In the genomic region with DNA sequence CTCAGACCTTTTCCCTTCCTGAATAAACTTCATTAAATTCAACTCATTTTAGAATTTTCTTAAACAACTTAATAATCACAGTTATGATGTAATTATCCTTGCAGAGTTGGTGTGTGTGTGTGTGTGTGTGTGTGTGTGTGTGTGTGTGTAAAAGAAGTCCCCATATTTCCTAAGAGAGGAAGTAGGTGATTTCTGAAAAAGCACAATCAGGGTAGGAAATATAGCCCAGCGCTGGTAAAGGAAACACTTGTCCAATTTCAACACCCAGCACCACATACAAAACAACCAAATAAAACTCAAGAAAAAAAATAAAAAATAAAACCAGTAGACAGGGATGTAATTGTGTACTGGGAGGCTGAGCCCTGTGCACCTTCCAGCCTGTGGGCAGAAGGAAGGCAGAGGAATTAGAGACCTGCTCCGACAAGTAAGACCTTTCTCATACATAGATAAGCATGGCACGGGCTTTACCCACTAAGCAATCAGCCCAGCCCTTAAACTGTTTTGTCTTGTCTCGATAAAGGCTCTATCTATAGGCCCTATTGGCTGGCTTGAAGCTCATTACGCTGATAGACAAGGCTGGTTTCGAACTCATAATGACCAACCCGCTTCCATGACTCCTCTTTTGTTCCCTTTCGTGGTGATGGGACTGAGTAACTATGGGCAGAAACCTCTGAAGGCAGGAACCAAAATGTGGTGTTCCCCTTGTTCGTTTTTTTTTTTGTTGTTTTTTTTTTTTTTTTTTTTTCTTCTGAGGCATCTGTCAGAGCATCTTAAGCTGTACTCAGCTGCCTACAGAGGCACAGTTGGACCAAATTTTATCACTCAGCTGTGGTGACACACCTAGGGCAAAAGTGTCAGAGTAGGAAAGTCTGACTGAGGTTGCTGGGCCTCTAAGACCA, we compare ENCODE assay signal across 30 mouse cellular contexts. TPM values are rescaled to one million over a fixed set of nuclear protein-coding genes. Genes with fewer than 3 reads are reported as not detected.
DNase-seq lines count a peak whose midpoint lies in the region; ATAC-seq and TF ChIP-seq lines count a peak whose summit lies in the region.
"Had no signal": no experiment of that assay in that cellular context is flagged by ENCODE, and none has a peak within 500 bp of the region (broad histone marks: within the 10 kb centered on the region; RNA-seq: fewer than 3 reads in every experiment).

No protein-coding gene starts in this region.

- TF ChIP-seq CTCF in MEL (IDR thresholded peaks at IDR 0.05 in 2 of 3, conservative IDR thresholded peaks at IDR 0.05 in 1 of 3; ENCODE audit: control insufficient read depth in 1 of 3, insufficient read depth in 1 of 3, low read depth in 2 of 3, low read length in 3 of 3, poor library complexity in 1 of 3, severe bottlenecking in 1 of 3): no peak
- TF ChIP-seq CTCF in liver, embryonic 14.5 days (IDR thresholded peaks at IDR 0.05; ENCODE audit: low read depth): no peak
- TF ChIP-seq CTCF in stomach, postnatal 0 days (IDR thresholded peaks at IDR 0.05; ENCODE audit: low read depth): no peak

- H3K9me3 ChIP-seq in MEL (replicated peaks; ENCODE audit: insufficient read depth, low read length): no peaks in the 10 kb centered on the region
- no peaks in the 10 kb centered on the region; the same call in 1 of the 2 replicates for H3K9me3 ChIP-seq in liver, embryonic 14.5 days (ENCODE audit: control insufficient read depth, low read length)
- no peaks in the 10 kb centered on the region for H3K9me3 ChIP-seq in stomach, postnatal 0 days (ENCODE audit: control insufficient read depth, low read length)
- H3K9me3 ChIP-seq: lung, embryonic 15.5 days had no signal

- WGBS in liver, embryonic 14.5 days (ENCODE audit: insufficient replicate concordance): 30% methylated on average over 9 of the region's 9 CpGs
- WGBS in stomach, postnatal 0 days: 62% methylated on average over 9 of the region's 9 CpGs

- H3K4me3 ChIP-seq in MEL (ENCODE audit: control insufficient read depth in 1 of 2, insufficient read depth in 1 of 2, low read depth in 2 of 2, low read length in 2 of 2): peak overlapping the region in 1 of 2 experiments; percentile 44; a peak in 2 of 4 replicates
- no peak overlapping the region for H3K4me3 ChIP-seq in liver, embryonic 14.5 days (ENCODE audit: insufficient read depth in 1 of 2, low read depth in 2 of 2, low read length in 2 of 2)
- no peak overlapping the region for H3K4me3 ChIP-seq in stomach, postnatal 0 days (ENCODE audit: low read depth, low read length)
- H3K4me3 ChIP-seq: embryonic facial prominence, embryonic 15.5 days; forebrain, embryonic 10.5 days; heart, adult 2 months; heart, embryonic 13.5 days; layer of hippocampus, adult 2 months; limb, embryonic 13.5 days; lung, embryonic 15.5 days; midbrain, embryonic 12.5 days had no signal

- H3K36me3 ChIP-seq in MEL (ENCODE audit: control insufficient read depth in 1 of 2, insufficient read depth in 2 of 2, low read length in 2 of 2): peaks cover 0 to 11% of the 10 kb centered on the region in 2 experiments; a peak in 2 of 4 replicates
- H3K36me3 ChIP-seq in liver, embryonic 14.5 days (replicated peaks; ENCODE audit: control insufficient read depth, insufficient read depth, low read depth): no peaks in the 10 kb centered on the region
- H3K36me3 ChIP-seq in stomach, postnatal 0 days (ENCODE audit: control insufficient read depth, insufficient read depth, low read length): no peaks in the 10 kb centered on the region
- H3K36me3 ChIP-seq: embryonic facial prominence, embryonic 15.5 days; forebrain, embryonic 10.5 days; heart, embryonic 13.5 days; limb, embryonic 13.5 days; lung, embryonic 15.5 days; midbrain, embryonic 12.5 days had no signal

- H3K79me2 ChIP-seq in MEL (ENCODE audit: control insufficient read depth, insufficient read depth, low read length, poor library complexity): no peaks in the 10 kb centered on the region

- H3K27ac ChIP-seq in MEL (ENCODE audit: control insufficient read depth, low read depth, low read length): no peak overlapping the region
- H3K27ac ChIP-seq in liver, embryonic 14.5 days: no peak overlapping the region
- peak overlapping the region; percentile 36 for H3K27ac ChIP-seq in stomach, postnatal 0 days (replicated peaks)
- H3K27ac ChIP-seq: embryonic facial prominence, embryonic 15.5 days; forebrain, embryonic 10.5 days; heart, adult 2 months; heart, embryonic 13.5 days; hindbrain, postnatal 0 days; layer of hippocampus, adult 2 months; limb, embryonic 13.5 days; lung, embryonic 15.5 days; midbrain, embryonic 12.5 days had no signal

- H3K9ac ChIP-seq in MEL (ENCODE audit: control insufficient read depth, low read depth, low read length, poor library complexity, severe bottlenecking): no peak overlapping the region
- no peak overlapping the region for H3K9ac ChIP-seq in liver, embryonic 14.5 days (replicated peaks)
- H3K9ac ChIP-seq in stomach, postnatal 0 days (ENCODE audit: low read length): no peak overlapping the region
- H3K9ac ChIP-seq: embryonic facial prominence, embryonic 15.5 days; heart, embryonic 13.5 days; limb, embryonic 13.5 days; lung, embryonic 15.5 days; midbrain, embryonic 12.5 days had no signal

- no peak for TF ChIP-seq RAD21 in MEL (IDR thresholded peaks at IDR 0.05; ENCODE audit: low read depth, low read length)

- H3K27me3 ChIP-seq in MEL (ENCODE audit: control insufficient read depth in 1 of 2, insufficient read depth in 2 of 2, low read length in 2 of 2): no peaks in the 10 kb centered on the region
- no peaks in the 10 kb centered on the region for H3K27me3 ChIP-seq in liver, embryonic 14.5 days (ENCODE audit: control insufficient read depth, insufficient read depth, low read length)
- no peaks in the 10 kb centered on the region for H3K27me3 ChIP-seq in stomach, postnatal 0 days (ENCODE audit: control insufficient read depth, insufficient read depth, low read length)
- H3K27me3 ChIP-seq: embryonic facial prominence, embryonic 15.5 days; heart, embryonic 13.5 days; limb, embryonic 13.5 days; lung, embryonic 15.5 days; midbrain, embryonic 12.5 days; Patski had no signal

- no peak for TF ChIP-seq POLR2A in MEL (IDR thresholded peaks at IDR 0.05; ENCODE audit: control insufficient read depth in 1 of 2, insufficient read depth in 1 of 2, low read depth in 1 of 2, low read length in 2 of 2, poor library complexity in 1 of 2)

- peak; percentile 54 for DNase-seq in MEL (ENCODE audit: low read depth, low spot score)
- DNase-seq in liver, embryonic 14.5 days (ENCODE audit: low read depth in 3 of 3, low spot score in 3 of 3): peak in 2 of 3 experiments; percentile 17 to 44
- DNase-seq in stomach, postnatal 0 days (ENCODE audit: low spot score): no peak
- DNase-seq in cerebellum, postnatal 25 days: no peak
- no peak for DNase-seq in lung, adult 18-20 months
- no peak for DNase-seq in lung, postnatal 36 days
- DNase-seq: adrenal gland, adult 2 months; cerebellum, adult 8-10 months; gastrocnemius, postnatal 25 days; heart, adult 2 months; heart, postnatal 14 days; kidney, postnatal 25 days; layer of hippocampus, postnatal 36 days; lung, postnatal 4 days; thymus, adult 2 months had no signal

- peaks cover 4 to 27% of the 10 kb centered on the region in 2 experiments; a peak in 3 of 4 replicates for H3K4me1 ChIP-seq in MEL (ENCODE audit: control insufficient read depth in 1 of 2, insufficient read depth in 2 of 2, low read length in 2 of 2)
- peaks cover 22 to 23% of the 10 kb centered on the region in 2 experiments for H3K4me1 ChIP-seq in liver, embryonic 14.5 days (replicated peaks; ENCODE audit: control insufficient read depth in 2 of 2, insufficient read depth in 2 of 2, low read length in 1 of 2)
- H3K4me1 ChIP-seq in stomach, postnatal 0 days (replicated peaks; ENCODE audit: control insufficient read depth, insufficient read depth): peaks cover 2% of the 10 kb centered on the region; the same call in 1 of the 2 replicates
- H3K4me1 ChIP-seq: embryonic facial prominence, embryonic 15.5 days; heart, embryonic 13.5 days; lung, embryonic 15.5 days; midbrain, embryonic 12.5 days had no signal

- TF ChIP-seq EP300 in MEL (IDR thresholded peaks at IDR 0.05; ENCODE audit: low read depth in 1 of 2, low read length in 2 of 2): peak; percentile 27 to 49; a peak in 1 of 4 replicates
- TF ChIP-seq EP300 in liver, embryonic 14.5 days (IDR thresholded peaks at IDR 0.05; ENCODE audit: low read depth): peak; percentile 49
- TF ChIP-seq EP300 in stomach, postnatal 0 days (optimal IDR thresholded peaks at IDR 0.05): no peak

- peak; percentile 66 for ATAC-seq in granulocyte monocyte progenitor cell, adult 5-6 weeks (replicated peaks; ENCODE audit: poor library complexity, severe bottlenecking)
- ATAC-seq in liver, embryonic 14.5 days (ENCODE audit: insufficient read depth): peak; percentile 77; the same call in 1 of the 2 replicates
- peak; percentile 54; the same call in 1 of the 2 replicates for ATAC-seq in stomach, postnatal 0 days (ENCODE audit: low FRiP score, low TSS enrichment)
- ATAC-seq: forebrain, embryonic 16.5 days; hindbrain, postnatal 0 days; intestine, postnatal 0 days; Patski had no signal

- H3K4me2 ChIP-seq in liver, embryonic 14.5 days (ENCODE audit: low read depth): peak overlapping the region; percentile 16; the same call in 1 of the 2 replicates
- no peak overlapping the region for H3K4me2 ChIP-seq in stomach, postnatal 0 days (replicated peaks; ENCODE audit: low read depth)
- H3K4me2 ChIP-seq: embryonic facial prominence, embryonic 15.5 days; heart, embryonic 13.5 days; limb, embryonic 13.5 days; lung, embryonic 15.5 days; midbrain, embryonic 12.5 days had no signal

TF ChIP-seq in MEL, 35 proteins besides CTCF, POLR2A, EP300 and RAD21 (continues in another document):
- TF ChIP-seq BHLHE40 (IDR thresholded peaks at IDR 0.05; ENCODE audit: borderline replicate concordance, low read depth, low read length): peak; percentile 71

RNA-seq across cellular contexts. Expression of a gene that starts 17.2 kb away (rescaled TPM):
- total RNA-seq in MEL (2012; rRNA removed): 35.9 and 44.6 TPM in 2 replicates
- polyA plus RNA-seq in MEL (2012; ENCODE audit: insufficient read depth in 1 of 2, insufficient read length in 2 of 2, low read depth in 1 of 2, low replicate concordance in 2 of 2, missing spikeins in 1 of 2): 10 to 100 TPM; 41.9 to 96.5 TPM
- 72.4 and 75.7 TPM in 2 replicates for total RNA-seq in granulocyte monocyte progenitor cell, adult 5-6 weeks (2014; fragmentation: Nextera tagmentation)
- 79.6 and 80.6 TPM in 2 replicates for total RNA-seq in granulocyte monocyte progenitor cell, adult 5-6 weeks (2017)
- polyA plus RNA-seq in liver, embryonic 14.5 days (2012; rRNA removed): 6.4 and 9.4 TPM in 2 replicates
- 4.4 and 4.9 TPM in 2 replicates for polyA plus RNA-seq in liver, embryonic 14.5 days (2014; fragmentation: Nextera tagmentation; extraction: Ambion mirVana)
- polyA plus RNA-seq in stomach, postnatal 0 days (2015; fragmentation: Nextera tagmentation; extraction: Ambion mirVana): 7.9 and 10.4 TPM in 2 replicates

RNA-seq across cellular contexts. Expression of a gene that starts 25.8 kb away (rescaled TPM):
- not detected in 2 replicates for total RNA-seq in MEL (2012; rRNA removed)
- under 1 TPM in 1 of 2 experiments, not detected in 1; 0.18 TPM for polyA plus RNA-seq in MEL (2012; ENCODE audit: insufficient read depth in 1 of 2, insufficient read length in 2 of 2, low read depth in 1 of 2, low replicate concordance in 2 of 2, missing spikeins in 1 of 2)
- total RNA-seq in granulocyte monocyte progenitor cell, adult 5-6 weeks (2014; fragmentation: Nextera tagmentation): not detected in 2 replicates
- total RNA-seq in granulocyte monocyte progenitor cell, adult 5-6 weeks (2017): not detected in 2 replicates
- polyA plus RNA-seq in liver, embryonic 14.5 days (2012; rRNA removed): 0.03 TPM in 2 replicates
- polyA plus RNA-seq in liver, embryonic 14.5 days (2014; fragmentation: Nextera tagmentation; extraction: Ambion mirVana): not detected in 2 replicates
- polyA plus RNA-seq in stomach, postnatal 0 days (2015; fragmentation: Nextera tagmentation; extraction: Ambion mirVana): 0.13 and 0.21 TPM in 2 replicates
- total RNA-seq: common myeloid progenitor, adult 5-6 weeks; gastrocnemius, postnatal 25 days; hindbrain, postnatal 0 days; layer of hippocampus, adult 2 months; layer of hippocampus, postnatal 36 days; left cerebral cortex, postnatal 14 days had no signal
- polyA plus RNA-seq: forebrain, embryonic 16.5 days; heart, embryonic 13.5 days; hindbrain, postnatal 0 days; kidney, embryonic 14.5 days; lung, embryonic 15.5 days; midbrain, embryonic 12.5 days; Patski had no signal

Comparison
In these comparisons a context has a peak if more than half of its experiments do, and no peak if none do; other contexts are left out.
1. DNase-seq: peak in MEL (single experiment) and liver, embryonic 14.5 days (2 of 3); none in stomach, postnatal 0 days (single experiment), cerebellum, postnatal 25 days (0 of 2), lung, adult 18-20 months (0 of 2) and lung, postnatal 36 days (single experiment).
2. Peak in every context shown above with its lines, with median percentiles within 50 percentile points of each other: ATAC-seq.